ENCODE assay signal across 22 mouse cellular contexts in genomic region chr11:30797236-30797635, GRCm38 (mm10).
"Had no signal": no experiment of that assay in that cellular context is flagged by ENCODE, and none has a peak within 500 bp of the region (broad histone marks: within the 10 kb centered on the region; RNA-seq: fewer than 3 reads in every experiment).

No protein-coding gene starts in this region.

- H3K27me3 ChIP-seq: kidney, embryonic 15.5 days; limb, embryonic 13.5 days; liver, embryonic 12.5 days; liver, embryonic 15.5 days; lung, embryonic 15.5 days; megakaryocyte, embryonic 14.5 days; midbrain, embryonic 13.5 days; neural tube, embryonic 13.5 days; stomach, embryonic 15.5 days had no signal

- ATAC-seq: liver, embryonic 12.5 days; midbrain, embryonic 13.5 days; midbrain, embryonic 16.5 days had no signal

- H3K9ac ChIP-seq: kidney, embryonic 15.5 days; limb, embryonic 13.5 days; liver, embryonic 12.5 days; liver, embryonic 15.5 days; lung, embryonic 15.5 days; midbrain, embryonic 13.5 days; neural tube, embryonic 13.5 days; stomach, embryonic 15.5 days had no signal

- H3K4me3 ChIP-seq: kidney, embryonic 15.5 days; limb, embryonic 10.5 days; limb, embryonic 13.5 days; liver, embryonic 12.5 days; liver, embryonic 15.5 days; lung, embryonic 15.5 days; megakaryocyte, embryonic 14.5 days; midbrain, embryonic 10.5 days; midbrain, embryonic 13.5 days; myocyte; neural tube, embryonic 13.5 days; stomach, embryonic 15.5 days had no signal

- H3K4me1 ChIP-seq: kidney, embryonic 15.5 days; limb, embryonic 10.5 days; limb, embryonic 13.5 days; liver, embryonic 12.5 days; liver, embryonic 15.5 days; lung, embryonic 15.5 days; midbrain, embryonic 10.5 days; midbrain, embryonic 13.5 days; neural tube, embryonic 13.5 days; stomach, embryonic 15.5 days had no signal

- DNase-seq: kidney, adult 11 months; kidney, adult 8-10 months; kidney, postnatal 10 days; kidney, postnatal 36 days; liver; retina, postnatal 1 day; right cerebral cortex, postnatal 25 days; spleen, adult 18-20 months; thymus, postnatal 25 days had no signal

- H3K36me3 ChIP-seq: stomach, embryonic 15.5 days had no signal

- H3K4me2 ChIP-seq: kidney, embryonic 15.5 days; limb, embryonic 13.5 days; liver, embryonic 12.5 days; liver, embryonic 15.5 days; lung, embryonic 15.5 days; midbrain, embryonic 13.5 days; neural tube, embryonic 13.5 days; stomach, embryonic 15.5 days had no signal

- H3K9me3 ChIP-seq: kidney, embryonic 15.5 days; limb, embryonic 10.5 days; limb, embryonic 13.5 days; liver, embryonic 12.5 days; liver, embryonic 15.5 days; lung, embryonic 15.5 days; megakaryocyte, embryonic 14.5 days; midbrain, embryonic 10.5 days; midbrain, embryonic 13.5 days; neural tube, embryonic 13.5 days; stomach, embryonic 15.5 days had no signal

- H3K27ac ChIP-seq: kidney, embryonic 15.5 days; limb, embryonic 10.5 days; limb, embryonic 13.5 days; liver, embryonic 12.5 days; liver, embryonic 15.5 days; lung, embryonic 15.5 days; midbrain, embryonic 10.5 days; midbrain, embryonic 13.5 days; neural tube, embryonic 13.5 days; stomach, embryonic 15.5 days had no signal
